Mouse (Mus musculus) hindbrain, postnatal 0 days (tissue): Measurements from ENCODE around the gene Xirp1. TPM values are rescaled to one million over a fixed set of nuclear protein-coding genes. Genes with fewer than 3 reads are reported as not detected.

ENCODE experiments used
- ATAC-seq: fragments of 200-750 bp; cut with Nextera tagmentation; 2 replicates; pipeline ENCODE4 v1.8.0; 2017; ENCODE audit warnings: mild to moderate bottlenecking, moderate TSS enrichment, moderate library complexity
- DNase-seq: peaks from one replicate; pipeline ENCODE4 v3.0.0-alpha.2; 2015; ENCODE audit warnings: low spot score
- H3K27ac ChIP-seq: fragments of 300-500 bp; sonication (generic); 2 replicates; pipeline ENCODE4 v1.5.1; 2014; ENCODE audit warnings: mild to moderate bottlenecking
- H3K27me3 ChIP-seq: fragments of 300-500 bp; sonication (generic); 2 replicates; pipeline ENCODE4 v1.6.1; 2014; ENCODE audit warnings: low read length, mixed read lengths; ENCODE audit not compliant: insufficient read depth
- H3K36me3 ChIP-seq: fragments of 300-500 bp; sonication (generic); 2 replicates; pipeline ENCODE4 v1.6.1; 2014; ENCODE audit warnings: low read length, mixed read lengths; ENCODE audit not compliant: insufficient read depth
- H3K4me1 ChIP-seq: fragments of 300-500 bp; sonication (generic); 2 replicates; pipeline ENCODE4 v1.6.1; 2014; ENCODE audit warnings: antibody characterized with exemption, low read length, mixed read lengths; ENCODE audit not compliant: insufficient read depth
- H3K4me2 ChIP-seq: fragments of 300-500 bp; sonication (generic); 2 replicates; pipeline ENCODE4 v1.6.1; 2014; ENCODE audit warnings: low read depth, mild to moderate bottlenecking, low read length, moderate library complexity, mixed read lengths
- H3K4me3 ChIP-seq: fragments of 300-500 bp; sonication (generic); 2 replicates; pipeline ENCODE4 v1.5.1; 2014; ENCODE audit warnings: low read length
- H3K9ac ChIP-seq: fragments of 300-500 bp; sonication (generic); replicated peaks from 2 replicates; pipeline ENCODE4 v1.6.1; 2014; ENCODE audit warnings: mild to moderate bottlenecking, low read length, moderate library complexity, mixed read lengths
- H3K9me3 ChIP-seq: fragments of 300-500 bp; sonication (generic); 2 replicates; pipeline ENCODE4 v1.6.1; 2016; ENCODE audit warnings: low read length, mixed read lengths
- CTCF ChIP-seq: IDR thresholded peaks from 2 replicates; pipeline ENCODE4 v1.5.1; 2016; ENCODE audit warnings: antibody characterized with exemption, control low read depth, low read depth
- whole genome bisulfite sequencing: fragments of 180-500 bp; shearing (Covaris S2); extraction: QIAGEN DNeasy Blood & Tissue Kit; methylation state at CpG from one replicate; pipeline ENCODE4 v1.1.7; 2014; 5-methylcytosine and 5-hydroxymethylcytosine counted together
- polyA plus RNA-seq: library from polyadenylated mRNA; unstranded; fragments of >200 nt; fragmentation: Nextera tagmentation; extraction: Ambion mirVana; gene quantifications from 2 replicates; pipeline ENCODE4 v1.2.1, GENCODE M21; 2015
- total RNA-seq: library from RNA; depleted of rRNA; stranded (reverse); fragments of >200 nt; gene quantifications from 2 replicates; pipeline ENCODE4 v1.2.3, GENCODE M21; 2014

Xirp1 gene
- total and polyA plus RNA-seq, 2 experiments from 2014 or later, result 0.05 to 0.19 TPM

GRCm38 (mm10) chr9:120058730-120059129 lies 35.3 kb upstream of the Xirp1 start:
- Histone ChIP-seq H3K4me3 (no peak overlapping the region), H3K27ac (no peak overlapping the region), H3K4me2 (no peak overlapping the region), H3K9me3 (no peaks in the 10 kb centered on the region), H3K27me3 (no peaks in the 10 kb centered on the region), H3K9ac (no peak overlapping the region), H3K36me3 (no peaks in the 10 kb centered on the region), H3K4me1 (no peaks in the 10 kb centered on the region)
- no peak for TF ChIP-seq CTCF
- no peak for DNase-seq
- 69% methylated on average over 3 of the region's 3 CpGs for WGBS
- no peak for ATAC-seq

- no peak overlapping the region for H3K4me2 ChIP-seq
- DNase-seq, result no peak
- no peak overlapping the region for H3K4me3 ChIP-seq
- no peaks in the 10 kb centered on the region for H3K27me3 ChIP-seq
- WGBS, result 75% methylated on average over 9 of the region's 9 CpGs
- no peak overlapping the region for H3K9ac ChIP-seq
- TF ChIP-seq CTCF, result no peak
- H3K9me3 ChIP-seq, result no peaks in the 10 kb centered on the region
- no peak for ATAC-seq
- no peak overlapping the region for H3K27ac ChIP-seq
- H3K4me1 ChIP-seq, result no peaks in the 10 kb centered on the region
- H3K36me3 ChIP-seq, result no peaks in the 10 kb centered on the region
Observed at GRCm38 (mm10) chr9:120056201-120056600, 32.8 kb upstream of the Xirp1 start.

GRCm38 (mm10) chr9:120054545-120055277 lies 31.3 kb upstream of the Xirp1 start:
- no peaks in the 10 kb centered on the region for H3K9me3 ChIP-seq
- no peaks in the 10 kb centered on the region for H3K27me3 ChIP-seq
- TF ChIP-seq CTCF, result 0 out of 2 replicates have a peak, but pooled peaks have one; percentile 15
- H3K27ac ChIP-seq, result no peak overlapping the region
- DNase-seq (no peak), ATAC-seq (peak; percentile 64; the same call in 1 of the 2 replicates)
- 40% methylated on average over 8 of the region's 8 CpGs for WGBS
- no peak overlapping the region for H3K9ac ChIP-seq
- H3K36me3 ChIP-seq, result no peaks in the 10 kb centered on the region
- H3K4me3 ChIP-seq, result no peak overlapping the region
- H3K4me1 ChIP-seq, result no peaks in the 10 kb centered on the region
- H3K4me2 ChIP-seq, result no peak overlapping the region

GRCm38 (mm10) chr9:120049407-120049806 lies 26.0 kb upstream of the Xirp1 start:
- no peak overlapping the region for H3K9ac ChIP-seq
- 70% methylated on average over 3 of the region's 3 CpGs for WGBS

DNA sequence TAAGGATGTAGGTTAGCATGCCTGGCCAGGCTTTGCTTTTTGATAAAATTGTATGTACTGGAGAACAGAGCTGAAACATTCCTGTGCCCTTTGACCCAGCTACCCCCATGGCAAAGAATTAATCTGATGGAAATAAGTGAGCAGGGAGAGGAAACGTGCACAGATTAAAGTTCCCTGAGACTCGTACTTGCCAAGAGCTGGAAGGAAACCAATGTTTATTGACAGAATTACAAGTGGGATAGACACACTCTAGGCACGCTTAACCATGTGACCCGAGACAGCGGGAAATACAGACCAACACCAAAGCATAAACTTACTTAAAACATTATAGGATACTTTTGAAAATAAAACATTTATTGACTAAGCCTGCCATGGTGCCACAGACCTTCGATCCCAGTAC lies 25.1 kb upstream of the Xirp1 start:
- Histone ChIP-seq H3K9me3 (no peaks in the 10 kb centered on the region), H3K4me1 (no peaks in the 10 kb centered on the region), H3K4me2 (no peak overlapping the region), H3K4me3 (no peak overlapping the region), H3K9ac (no peak overlapping the region), H3K27ac (no peak overlapping the region), H3K36me3 (no peaks in the 10 kb centered on the region), H3K27me3 (no peaks in the 10 kb centered on the region)
- TF ChIP-seq CTCF, result no peak
- WGBS, result 76% methylated on average over 6 of the region's 6 CpGs
- DNase-seq (no peak), ATAC-seq (no peak)

More at GRCm38 (mm10) chr9:120049407-120049806, 26.0 kb upstream of the Xirp1 start:
- TF ChIP-seq CTCF, result no peak
- ATAC-seq (no peak), DNase-seq (no peak)
- Histone ChIP-seq H3K27ac (no peak overlapping the region), H3K4me1 (no peaks in the 10 kb centered on the region), H3K27me3 (no peaks in the 10 kb centered on the region), H3K4me2 (no peak overlapping the region), H3K4me3 (no peak overlapping the region), H3K36me3 (no peaks in the 10 kb centered on the region), H3K9me3 (no peaks in the 10 kb centered on the region)

DNA sequence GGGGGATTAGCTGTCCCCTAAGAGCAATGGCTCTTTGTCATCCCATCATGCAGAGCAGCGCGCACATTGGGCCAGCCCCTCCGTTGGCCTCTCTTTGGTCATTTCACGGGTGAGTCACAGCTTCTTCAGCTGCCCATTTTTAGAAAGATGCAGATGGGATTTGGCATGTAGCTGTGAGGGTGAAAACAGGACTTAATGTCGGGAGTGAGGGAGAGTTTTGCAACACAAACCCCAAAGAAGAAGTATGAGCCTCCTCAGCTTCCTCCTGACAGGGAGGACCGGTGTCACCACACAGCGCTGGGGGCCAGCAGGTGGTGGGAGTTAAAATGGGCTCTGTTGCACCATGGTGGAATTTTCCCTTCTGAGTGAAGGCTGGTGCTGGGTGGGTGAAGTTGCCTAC lies 19.7 kb upstream of the Xirp1 start:
- Histone ChIP-seq H3K27me3 (no peaks in the 10 kb centered on the region), H3K9me3 (no peaks in the 10 kb centered on the region), H3K4me3 (no peak overlapping the region), H3K9ac (no peak overlapping the region), H3K4me1 (no peaks in the 10 kb centered on the region), H3K4me2 (no peak overlapping the region), H3K36me3 (no peaks in the 10 kb centered on the region), H3K27ac (no peak overlapping the region)
- no peak for TF ChIP-seq CTCF
- ATAC-seq (no peak), DNase-seq (no peak)
- WGBS, result 77% methylated on average over 7 of the region's 7 CpGs

DNA sequence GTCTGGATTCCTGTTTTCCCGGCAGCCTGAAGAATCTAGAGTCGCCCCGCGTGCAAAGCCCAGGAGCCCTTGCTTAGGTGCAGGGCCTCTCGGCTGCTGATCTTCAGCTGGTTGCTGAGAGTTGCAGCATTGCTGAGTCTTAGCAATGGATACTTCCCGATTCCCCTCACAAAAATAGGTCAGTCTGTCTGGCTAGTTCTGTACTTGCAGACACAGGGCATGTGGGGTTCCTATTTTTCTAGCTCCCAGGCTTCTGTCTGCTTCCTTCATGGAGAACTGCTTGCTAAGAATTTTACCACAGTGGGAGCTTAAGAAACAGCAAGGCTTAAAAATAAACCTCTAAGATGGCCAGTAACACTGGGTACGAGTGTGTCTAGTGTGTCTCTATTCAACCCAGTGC lies 14.0 kb upstream of the Xirp1 start:
- Histone ChIP-seq H3K36me3 (no peaks in the 10 kb centered on the region), H3K9me3 (no peaks in the 10 kb centered on the region), H3K9ac (no peak overlapping the region), H3K27ac (no peak overlapping the region), H3K4me2 (no peak overlapping the region), H3K27me3 (no peaks in the 10 kb centered on the region), H3K4me3 (no peak overlapping the region), H3K4me1 (no peaks in the 10 kb centered on the region)
- 82% methylated on average over 7 of the region's 7 CpGs for WGBS
- DNase-seq, result no peak
- no peak for ATAC-seq
- TF ChIP-seq CTCF, result no peak
